Mouse (Mus musculus) olfactory bulb, adult 2 months (tissue): ENCODE measurements around the gene 1700003F12Rik.

Source experiments
- CTCF ChIP-seq: fragments of 200-500 bp; IDR thresholded peaks from 2 replicates; pipeline ENCODE4 v1.5.1; 2012; ENCODE audit warnings: low read depth, mild to moderate bottlenecking, low read length, moderate library complexity; ENCODE audit not compliant: insufficient read depth
- POLR2A ChIP-seq: fragments of 200-500 bp; IDR thresholded peaks from 2 replicates; pipeline ENCODE4 v1.6.1; 2012; ENCODE audit warnings: mild to moderate bottlenecking, low read depth, low read length, moderate library complexity; ENCODE audit not compliant: insufficient read depth

- TF ChIP-seq POLR2A (no peak), CTCF (no peak)
These were observed 5.3 kb upstream of the 1700003F12Rik start for GRCm38 (mm10) chr2:154541630-154542029.
